ENCODE assay signal across 8 mouse cellular contexts in the genomic region with DNA sequence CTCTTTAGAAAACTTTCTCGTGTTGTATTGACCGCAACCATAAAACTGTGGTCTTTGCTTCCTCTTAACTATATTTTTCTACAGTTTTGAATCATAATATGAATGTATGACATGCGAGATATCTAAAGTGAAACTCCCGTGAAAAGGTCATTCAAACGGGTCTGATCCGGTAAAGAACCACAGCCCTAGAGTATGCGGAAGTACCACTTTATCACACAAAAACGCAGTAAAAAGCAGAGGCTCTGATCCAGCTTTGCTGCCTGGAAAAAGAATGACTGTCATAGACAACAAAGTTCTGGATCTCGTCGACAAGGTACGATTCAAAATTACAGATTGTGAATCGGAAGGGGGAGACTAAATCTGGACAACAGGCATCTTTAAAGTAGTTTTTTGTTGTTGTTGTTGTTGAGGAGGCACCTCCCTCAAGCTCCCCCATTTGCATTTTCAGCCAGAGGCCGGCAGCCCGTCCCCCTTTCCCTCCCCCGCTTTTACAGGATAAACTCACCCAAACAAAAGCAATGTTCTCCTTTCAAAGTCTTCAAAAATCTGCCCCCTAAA. TPM values are rescaled to one million over a fixed set of nuclear protein-coding genes. Genes with fewer than 3 reads are reported as not detected.
A peak's percentile ranks its signal among the peaks of the same experiment; 100 is the strongest.
DNase-seq lines count a peak whose midpoint lies in the region; ATAC-seq and TF ChIP-seq lines count a peak whose summit lies in the region.

No protein-coding gene starts in this region.

- H3K9me3 ChIP-seq in embryonic facial prominence, embryonic 15.5 days (replicated peaks), result no peaks in the 10 kb centered on the region
- no peaks in the 10 kb centered on the region for H3K9me3 ChIP-seq in hindbrain, embryonic 11.5 days (ENCODE audit: control insufficient read depth, low read length)
- H3K9me3 ChIP-seq in limb, embryonic 15.5 days, result no peaks in the 10 kb centered on the region

- H3K27me3 ChIP-seq in embryonic facial prominence, embryonic 15.5 days, result no peaks in the 10 kb centered on the region
- no peaks in the 10 kb centered on the region for H3K27me3 ChIP-seq in hindbrain, embryonic 11.5 days (ENCODE audit: control insufficient read depth, insufficient read depth, low read length)
- no peaks in the 10 kb centered on the region for H3K27me3 ChIP-seq in limb, embryonic 15.5 days

- DNase-seq in gastrocnemius, adult 2 months, result no peak
- no peak for DNase-seq in gastrocnemius, postnatal 4 days (ENCODE audit: low spot score in 2 of 2)
- DNase-seq in hindbrain, embryonic 11.5 days (ENCODE audit: low spot score), result peak; percentile 10
- DNase-seq in naive thymus-derived CD4-positive, alpha-beta T cell, adult 2 months (ENCODE audit: low read depth), result peak; percentile 79
- DNase-seq in urinary bladder, postnatal 4 days (ENCODE audit: low spot score in 2 of 2), result no peak
- DNase-seq in layer of hippocampus, postnatal 14 days (ENCODE audit: low spot score in 2 of 2), result no peak

- peak overlapping the region; percentile 75 for H3K4me3 ChIP-seq in gastrocnemius, adult 2 months
- peak overlapping the region; percentile 46 for H3K4me3 ChIP-seq in embryonic facial prominence, embryonic 15.5 days (replicated peaks)
- peak overlapping the region; percentile 21; the same call in 1 of the 2 replicates for H3K4me3 ChIP-seq in hindbrain, embryonic 11.5 days (ENCODE audit: low read depth, low read length)
- peak overlapping the region; percentile 42 for H3K4me3 ChIP-seq in limb, embryonic 15.5 days

- H3K36me3 ChIP-seq in embryonic facial prominence, embryonic 15.5 days, result no peaks in the 10 kb centered on the region
- no peaks in the 10 kb centered on the region for H3K36me3 ChIP-seq in hindbrain, embryonic 11.5 days (ENCODE audit: control insufficient read depth, insufficient read depth, low read length)
- no peaks in the 10 kb centered on the region for H3K36me3 ChIP-seq in limb, embryonic 15.5 days

- H3K27ac ChIP-seq in gastrocnemius, adult 2 months, result peak overlapping the region; percentile 79
- H3K27ac ChIP-seq in embryonic facial prominence, embryonic 15.5 days (replicated peaks), result no peak overlapping the region
- H3K27ac ChIP-seq in hindbrain, embryonic 11.5 days (ENCODE audit: low read depth, low read length), result no peak overlapping the region
- H3K27ac ChIP-seq in limb, embryonic 15.5 days, result peak overlapping the region; percentile 43

- no peaks in the 10 kb centered on the region for H3K4me1 ChIP-seq in embryonic facial prominence, embryonic 15.5 days
- no peaks in the 10 kb centered on the region for H3K4me1 ChIP-seq in hindbrain, embryonic 11.5 days (replicated peaks; ENCODE audit: control insufficient read depth, insufficient read depth, low read length)
- no peaks in the 10 kb centered on the region for H3K4me1 ChIP-seq in limb, embryonic 15.5 days

- intact Hi-C loops in gastrocnemius, adult 2 months (cut with DNase I), result no loop called here

- no peak overlapping the region for H3K9ac ChIP-seq in embryonic facial prominence, embryonic 15.5 days
- H3K9ac ChIP-seq in hindbrain, embryonic 11.5 days (ENCODE audit: low read depth, low read length), result no peak overlapping the region
- H3K9ac ChIP-seq in limb, embryonic 15.5 days, result peak overlapping the region; percentile 33; the same call in 1 of the 2 replicates

- peak; percentile 63; the same call in 1 of the 2 replicates for ATAC-seq in embryonic facial prominence, embryonic 15.5 days (ENCODE audit: insufficient number of reproducible peaks, low FRiP score, low TSS enrichment, low read depth)
- ATAC-seq in hindbrain, embryonic 11.5 days (ENCODE audit: low FRiP score), result no peak
- ATAC-seq in limb, embryonic 15.5 days (ENCODE audit: insufficient number of reproducible peaks, low FRiP score, low TSS enrichment, low read depth), result no peak

- no peak for TF ChIP-seq CTCF in gastrocnemius, adult 2 months (IDR thresholded peaks at IDR 0.05)

- 13% methylated on average over 15 of the region's 15 CpGs for WGBS in embryonic facial prominence, embryonic 15.5 days
- WGBS in hindbrain, embryonic 11.5 days, result 15% methylated on average over 15 of the region's 15 CpGs
- 9% methylated on average over 15 of the region's 15 CpGs for WGBS in limb, embryonic 15.5 days

- peak overlapping the region; percentile 45 for H3K4me2 ChIP-seq in embryonic facial prominence, embryonic 15.5 days (replicated peaks)
- H3K4me2 ChIP-seq in hindbrain, embryonic 11.5 days (replicated peaks; ENCODE audit: low read depth, low read length), result 0 out of 2 replicates have a peak overlapping the region, but pooled peaks have one; percentile 14
- H3K4me2 ChIP-seq in limb, embryonic 15.5 days, result peak overlapping the region; percentile 40

RNA-seq across cellular contexts. Expression of a gene that starts 0.4 kb away (rescaled TPM):
- total RNA-seq in gastrocnemius, adult 2 months (2021), result 1 to 10 TPM; 2.2 to 3.4 TPM
- 1 to 10 TPM; 4.5 to 5.4 TPM for total RNA-seq in gastrocnemius, postnatal 4 days (2021)
- 7.3 and 8.0 TPM in 2 replicates for polyA plus RNA-seq in embryonic facial prominence, embryonic 15.5 days (2015; fragmentation: Nextera tagmentation; extraction: Ambion mirVana)
- 2.1 and 3.2 TPM in 2 replicates for polyA plus RNA-seq in hindbrain, embryonic 11.5 days (2014; fragmentation: Nextera tagmentation; extraction: Ambion mirVana)
- 5.7 and 6.1 TPM in 2 replicates for polyA plus RNA-seq in limb, embryonic 15.5 days (2015; fragmentation: Nextera tagmentation; extraction: Ambion mirVana)
- 1 to 10 TPM; 2.0 to 2.1 TPM for total RNA-seq in layer of hippocampus, postnatal 14 days (2021)

RNA-seq across cellular contexts. Expression of a gene that starts 14.4 kb away (rescaled TPM):
- not detected for total RNA-seq in gastrocnemius, adult 2 months (2021)
- total RNA-seq in gastrocnemius, postnatal 4 days (2021), result under 1 TPM in 1 of 2 experiments, not detected in 1; 0.29 TPM
- 0.16 TPM in 1 of 2 replicates, not detected in the other for polyA plus RNA-seq in embryonic facial prominence, embryonic 15.5 days (2015; fragmentation: Nextera tagmentation; extraction: Ambion mirVana)
- polyA plus RNA-seq in hindbrain, embryonic 11.5 days (2014; fragmentation: Nextera tagmentation; extraction: Ambion mirVana), result not detected in 2 replicates
- not detected in 2 replicates for polyA plus RNA-seq in limb, embryonic 15.5 days (2015; fragmentation: Nextera tagmentation; extraction: Ambion mirVana)
- total RNA-seq in layer of hippocampus, postnatal 14 days (2021), result not detected

RNA-seq across cellular contexts. Expression of a gene that starts 27.0 kb away (rescaled TPM):
- under 1 TPM; 0.66 to 0.75 TPM for total RNA-seq in gastrocnemius, adult 2 months (2021)
- 1 to 10 TPM in 1 of 2 experiments, under 1 TPM in 1; 0.98 to 1.5 TPM for total RNA-seq in gastrocnemius, postnatal 4 days (2021)
- polyA plus RNA-seq in embryonic facial prominence, embryonic 15.5 days (2015; fragmentation: Nextera tagmentation; extraction: Ambion mirVana), result 0.40 and 0.41 TPM in 2 replicates
- 0.09 and 0.14 TPM in 2 replicates for polyA plus RNA-seq in hindbrain, embryonic 11.5 days (2014; fragmentation: Nextera tagmentation; extraction: Ambion mirVana)
- polyA plus RNA-seq in limb, embryonic 15.5 days (2015; fragmentation: Nextera tagmentation; extraction: Ambion mirVana), result 0.26 and 0.37 TPM in 2 replicates
- total RNA-seq in layer of hippocampus, postnatal 14 days (2021), result under 1 TPM; 0.25 to 0.55 TPM

RNA-seq across cellular contexts. Expression of a gene that starts 38.3 kb away (rescaled TPM):
- total RNA-seq in gastrocnemius, adult 2 months (2021), result 1 to 10 TPM; 2.1 to 2.5 TPM
- total RNA-seq in gastrocnemius, postnatal 4 days (2021), result 1 to 10 TPM; 2.6 to 3.5 TPM
- polyA plus RNA-seq in embryonic facial prominence, embryonic 15.5 days (2015; fragmentation: Nextera tagmentation; extraction: Ambion mirVana), result 2.4 and 2.6 TPM in 2 replicates
- 0.45 and 1.0 TPM in 2 replicates for polyA plus RNA-seq in hindbrain, embryonic 11.5 days (2014; fragmentation: Nextera tagmentation; extraction: Ambion mirVana)
- polyA plus RNA-seq in limb, embryonic 15.5 days (2015; fragmentation: Nextera tagmentation; extraction: Ambion mirVana), result 1.7 and 2.7 TPM in 2 replicates
- total RNA-seq in layer of hippocampus, postnatal 14 days (2021), result 1 to 10 TPM; 1.5 to 2.0 TPM

RNA-seq across cellular contexts. Expression of a gene that starts 54.8 kb away (rescaled TPM):
- not detected for total RNA-seq in gastrocnemius, adult 2 months (2021)
- under 1 TPM; 0.05 to 0.08 TPM for total RNA-seq in gastrocnemius, postnatal 4 days (2021)
- 0.13 and 0.16 TPM in 2 replicates for polyA plus RNA-seq in embryonic facial prominence, embryonic 15.5 days (2015; fragmentation: Nextera tagmentation; extraction: Ambion mirVana)
- polyA plus RNA-seq in hindbrain, embryonic 11.5 days (2014; fragmentation: Nextera tagmentation; extraction: Ambion mirVana), result 0.07 and 0.11 TPM in 2 replicates
- 0.04 TPM in 1 of 2 replicates, not detected in the other for polyA plus RNA-seq in limb, embryonic 15.5 days (2015; fragmentation: Nextera tagmentation; extraction: Ambion mirVana)
- total RNA-seq in layer of hippocampus, postnatal 14 days (2021), result not detected

Comparison
In these comparisons a context has a peak if more than half of its experiments do, and no peak if none do; other contexts are left out.
1. DNase-seq: peak in hindbrain, embryonic 11.5 days (single experiment) and naive thymus-derived CD4-positive, alpha-beta T cell, adult 2 months (single experiment); none in gastrocnemius, adult 2 months (single experiment), gastrocnemius, postnatal 4 days (0 of 2), urinary bladder, postnatal 4 days (0 of 2) and layer of hippocampus, postnatal 14 days (0 of 2).
2. H3K27ac ChIP-seq: peak in gastrocnemius, adult 2 months (single experiment) and limb, embryonic 15.5 days (single experiment); none in embryonic facial prominence, embryonic 15.5 days (single experiment) and hindbrain, embryonic 11.5 days (single experiment).
3. H3K4me3 ChIP-seq: peak in every context shown above with its lines; median percentile 75 in gastrocnemius, adult 2 months; 46 in embryonic facial prominence, embryonic 15.5 days; 42 in limb, embryonic 15.5 days; 21 in hindbrain, embryonic 11.5 days.
4. Peak in every context shown above with its lines, with median percentiles within 50 percentile points of each other: H3K4me2 ChIP-seq.